8 mouse cellular contexts compared by ENCODE assay signal in the genomic region with DNA sequence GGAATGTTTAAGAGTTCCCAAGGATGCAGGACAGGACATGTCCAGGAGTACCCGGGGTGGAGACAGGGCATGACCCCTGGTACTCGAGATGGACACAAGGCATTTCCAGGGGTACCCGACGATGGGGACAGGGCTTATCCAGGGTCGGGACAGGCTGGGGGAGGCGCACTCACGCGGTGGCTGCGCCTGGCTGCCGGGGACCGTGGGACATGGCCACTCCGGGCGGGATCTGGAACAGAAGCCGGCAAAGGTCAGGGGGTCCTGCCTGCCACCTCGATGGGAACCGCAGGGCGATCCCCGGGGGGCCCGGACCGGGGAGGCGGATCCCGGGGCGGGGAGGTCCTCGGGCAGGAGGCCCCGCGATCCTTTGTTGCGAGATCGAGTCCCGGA. TPM values are rescaled to one million over a fixed set of nuclear protein-coding genes. Genes with fewer than 3 reads are reported as not detected.
DNase-seq lines count a peak whose midpoint lies in the region; ATAC-seq and TF ChIP-seq lines count a peak whose summit lies in the region.

No protein-coding gene starts in this region.

- H3K27me3 ChIP-seq in testis, adult 2 months (ENCODE audit: control insufficient read depth, insufficient read depth, low read length): no peaks in the 10 kb centered on the region
- peaks cover 9% of the 10 kb centered on the region for H3K27me3 ChIP-seq in limb, embryonic 15.5 days
- H3K27me3 ChIP-seq in stomach, embryonic 16.5 days (ENCODE audit: control insufficient read depth, insufficient read depth, low read length): no peaks in the 10 kb centered on the region

- peak overlapping the region; percentile 96 for H3K27ac ChIP-seq in gastrocnemius, adult 2 months
- no peak overlapping the region for H3K27ac ChIP-seq in testis, adult 2 months (ENCODE audit: control insufficient read depth, insufficient read depth, low read depth, low read length)
- H3K27ac ChIP-seq in limb, embryonic 15.5 days: peak overlapping the region; percentile 77
- H3K27ac ChIP-seq in stomach, embryonic 16.5 days (ENCODE audit: low read length): peak overlapping the region; percentile 88

- TF ChIP-seq POLR2A in testis, adult 2 months (IDR thresholded peaks at IDR 0.05; ENCODE audit: control insufficient read depth, low read depth, low read length): no peak

- peaks cover 34% of the 10 kb centered on the region for H3K4me1 ChIP-seq in testis, adult 2 months (ENCODE audit: control insufficient read depth, insufficient read depth, low read length)
- peaks cover 32% of the 10 kb centered on the region for H3K4me1 ChIP-seq in limb, embryonic 15.5 days
- H3K4me1 ChIP-seq in stomach, embryonic 16.5 days (ENCODE audit: control insufficient read depth, insufficient read depth, low read length): peaks cover 31% of the 10 kb centered on the region

- H3K9ac ChIP-seq in limb, embryonic 15.5 days: peak overlapping the region; percentile 78
- H3K9ac ChIP-seq in stomach, embryonic 16.5 days (ENCODE audit: low read length): peak overlapping the region; percentile 95

- no peak for DNase-seq in gastrocnemius, adult 2 months
- no peak for DNase-seq in gastrocnemius, postnatal 36 days
- DNase-seq in testis, postnatal 10 days (ENCODE audit: low spot score): no peak
- no peak for DNase-seq in left cerebral cortex, postnatal 36 days (ENCODE audit: low spot score in 2 of 2)

- intact Hi-C loops in gastrocnemius, adult 2 months (cut with DNase I): loop anchor here (2.0 to 5.0 kb wide), 2 partner anchors 27 to 58 kb away; a partner anchor contains a TSS
- intact Hi-C loops in gastrocnemius, postnatal 36 days (cut with DNase I): no loop called here
- intact Hi-C loops in left cerebral cortex, postnatal 36 days (cut with DNase I): loop anchor here (2.0 kb wide), 2 partner anchors 61 to 151 kb away; no protein-coding TSS in a partner anchor

- no peak for TF ChIP-seq CTCF in gastrocnemius, adult 2 months (IDR thresholded peaks at IDR 0.05)
- no peak for TF ChIP-seq CTCF in testis, adult 2 months (IDR thresholded peaks at IDR 0.05; ENCODE audit: control insufficient read depth, insufficient read depth, insufficient replicate concordance, low read depth, low read length)

- peak overlapping the region; percentile 99 for H3K4me3 ChIP-seq in gastrocnemius, adult 2 months
- H3K4me3 ChIP-seq in testis, adult 2 months (ENCODE audit: control insufficient read depth, low read depth, low read length): peak overlapping the region; percentile 83
- H3K4me3 ChIP-seq in limb, embryonic 15.5 days: peak overlapping the region; percentile 79
- peak overlapping the region; percentile 79 for H3K4me3 ChIP-seq in stomach, embryonic 16.5 days (replicated peaks; ENCODE audit: low read length)

- peak; percentile 12; the same call in 1 of the 2 replicates for ATAC-seq in limb, embryonic 15.5 days (ENCODE audit: insufficient number of reproducible peaks, low FRiP score, low TSS enrichment, low read depth)
- peak; percentile 3 for ATAC-seq in stomach, embryonic 16.5 days (ENCODE audit: insufficient read depth, low FRiP score)
- no peak for ATAC-seq in monocyte, adult 5-6 weeks (replicated peaks; ENCODE audit: insufficient number of reproducible peaks, low FRiP score, low TSS enrichment, poor library complexity, severe bottlenecking)

- H3K9me3 ChIP-seq in limb, embryonic 15.5 days: no peaks in the 10 kb centered on the region
- H3K9me3 ChIP-seq in stomach, embryonic 16.5 days (replicated peaks; ENCODE audit: control insufficient read depth, low read length): no peaks in the 10 kb centered on the region

- under 1% methylated on average over 29 of the region's 29 CpGs for WGBS in limb, embryonic 15.5 days
- WGBS in stomach, embryonic 16.5 days: under 1% methylated on average over 29 of the region's 29 CpGs

- H3K36me3 ChIP-seq in testis, adult 2 months (ENCODE audit: control insufficient read depth, insufficient read depth, low read length): no peaks in the 10 kb centered on the region
- H3K36me3 ChIP-seq in limb, embryonic 15.5 days: peaks cover 19% of the 10 kb centered on the region
- H3K36me3 ChIP-seq in stomach, embryonic 16.5 days (ENCODE audit: control insufficient read depth, insufficient read depth, low read length): peaks cover 12% of the 10 kb centered on the region; the same call in 1 of the 2 replicates

- H3K4me2 ChIP-seq in limb, embryonic 15.5 days: peak overlapping the region; percentile 84
- peak overlapping the region; percentile 94 for H3K4me2 ChIP-seq in stomach, embryonic 16.5 days (ENCODE audit: low read depth, low read length)

RNA-seq across cellular contexts. Expression of a gene that starts 0.3 kb away (rescaled TPM):
- 10 to 100 TPM; 22.9 to 28.2 TPM for total RNA-seq in gastrocnemius, adult 2 months (2021)
- total RNA-seq in gastrocnemius, postnatal 36 days (2021): 10 to 100 TPM; 19.7 to 20.9 TPM
- polyA plus RNA-seq in testis, adult 2 months (2012; rRNA removed): 23.0 and 27.7 TPM in 2 replicates
- polyA plus RNA-seq in limb, embryonic 15.5 days (2015; fragmentation: Nextera tagmentation; extraction: Ambion mirVana): 86.0 and 89.9 TPM in 2 replicates
- polyA plus RNA-seq in stomach, embryonic 16.5 days (2015; fragmentation: Nextera tagmentation; extraction: Ambion mirVana): 67.7 and 70.2 TPM in 2 replicates
- 10 to 100 TPM; 27.0 to 35.5 TPM for total RNA-seq in left cerebral cortex, postnatal 36 days (2021)
- total RNA-seq in monocyte, adult 5-6 weeks (2017): 28.8 to 40.1 TPM (median 38.7 TPM) in 3 replicates

RNA-seq across cellular contexts. Expression of a gene that starts 6.9 kb away (rescaled TPM):
- total RNA-seq in gastrocnemius, adult 2 months (2021): 1 to 10 TPM in 1 of 2 experiments, under 1 TPM in 1; 0.69 to 1.3 TPM
- total RNA-seq in gastrocnemius, postnatal 36 days (2021): 1 to 10 TPM; 1.1 to 1.3 TPM
- polyA plus RNA-seq in testis, adult 2 months (2012; rRNA removed): 3.3 and 4.1 TPM in 2 replicates
- polyA plus RNA-seq in limb, embryonic 15.5 days (2015; fragmentation: Nextera tagmentation; extraction: Ambion mirVana): 0.04 and 0.07 TPM in 2 replicates
- 0.05 TPM in 1 of 2 replicates, not detected in the other for polyA plus RNA-seq in stomach, embryonic 16.5 days (2015; fragmentation: Nextera tagmentation; extraction: Ambion mirVana)
- 1 to 10 TPM; 1.4 to 1.8 TPM for total RNA-seq in left cerebral cortex, postnatal 36 days (2021)
- not detected in 3 replicates for total RNA-seq in monocyte, adult 5-6 weeks (2017)

RNA-seq across cellular contexts. Expression of a gene that starts 7.3 kb away (rescaled TPM):
- total RNA-seq in gastrocnemius, adult 2 months (2021): 1 to 10 TPM; 2.2 to 3.3 TPM
- total RNA-seq in gastrocnemius, postnatal 36 days (2021): 1 to 10 TPM; 2.2 to 2.6 TPM
- 33.1 and 39.7 TPM in 2 replicates for polyA plus RNA-seq in testis, adult 2 months (2012; rRNA removed)
- polyA plus RNA-seq in limb, embryonic 15.5 days (2015; fragmentation: Nextera tagmentation; extraction: Ambion mirVana): 13.3 and 13.4 TPM in 2 replicates
- polyA plus RNA-seq in stomach, embryonic 16.5 days (2015; fragmentation: Nextera tagmentation; extraction: Ambion mirVana): 7.3 and 8.6 TPM in 2 replicates
- 10 to 100 TPM; 39.6 to 40.9 TPM for total RNA-seq in left cerebral cortex, postnatal 36 days (2021)
- 5.3 to 9.6 TPM (median 6.3 TPM) in 3 replicates for total RNA-seq in monocyte, adult 5-6 weeks (2017)

RNA-seq across cellular contexts. Expression of a gene that starts 15.7 kb away (rescaled TPM):
- total RNA-seq in gastrocnemius, adult 2 months (2021): 1 to 10 TPM in 1 of 2 experiments, under 1 TPM in 1; 0.89 to 1.2 TPM
- total RNA-seq in gastrocnemius, postnatal 36 days (2021): under 1 TPM; 0.37 to 0.41 TPM
- 273 and 296 TPM in 2 replicates for polyA plus RNA-seq in testis, adult 2 months (2012; rRNA removed)
- 0.60 and 1.6 TPM in 2 replicates for polyA plus RNA-seq in limb, embryonic 15.5 days (2015; fragmentation: Nextera tagmentation; extraction: Ambion mirVana)
- 2.9 and 3.0 TPM in 2 replicates for polyA plus RNA-seq in stomach, embryonic 16.5 days (2015; fragmentation: Nextera tagmentation; extraction: Ambion mirVana)
- 1 to 10 TPM in 1 of 2 experiments, under 1 TPM in 1; 0.49 to 2.2 TPM for total RNA-seq in left cerebral cortex, postnatal 36 days (2021)
- total RNA-seq in monocyte, adult 5-6 weeks (2017): 1.4 to 2.4 TPM in 2 of 3 replicates, not detected in the other

RNA-seq across cellular contexts. Expression of a gene that starts 21.4 kb away (rescaled TPM):
- under 1 TPM; 0.43 to 0.75 TPM for total RNA-seq in gastrocnemius, adult 2 months (2021)
- total RNA-seq in gastrocnemius, postnatal 36 days (2021): under 1 TPM; 0.87 to 0.99 TPM
- polyA plus RNA-seq in testis, adult 2 months (2012; rRNA removed): 0.47 and 0.91 TPM in 2 replicates
- polyA plus RNA-seq in limb, embryonic 15.5 days (2015; fragmentation: Nextera tagmentation; extraction: Ambion mirVana): 11.9 and 12.8 TPM in 2 replicates
- 28.1 and 31.5 TPM in 2 replicates for polyA plus RNA-seq in stomach, embryonic 16.5 days (2015; fragmentation: Nextera tagmentation; extraction: Ambion mirVana)
- under 1 TPM; 0.45 to 0.99 TPM for total RNA-seq in left cerebral cortex, postnatal 36 days (2021)
- 0.19 TPM in 1 of 3 replicates, not detected in the others for total RNA-seq in monocyte, adult 5-6 weeks (2017)
